Mouse (Mus musculus): Measurements from ENCODE around the gene Egln2.

Egln2 gene

GRCm38 (mm10) chr7:27131387-27131786 is 35.2 kb downstream of the Egln2 start:
- no peak for DNase-seq

GRCm38 (mm10) chr7:27130521-27131370 is 35.9 kb downstream of the Egln2 start:
- no peak for DNase-seq

- no peak for DNase-seq
Observed at GRCm38 (mm10) chr7:27129811-27130210, 36.8 kb downstream of the Egln2 start.

GRCm38 (mm10) chr7:27128946-27129345 is 37.7 kb downstream of the Egln2 start:
- DNase-seq = no peak

- peak; percentile 41 to 62 for DNase-seq
Observed at GRCm38 (mm10) chr7:27128162-27128561, 38.4 kb downstream of the Egln2 start.

GRCm38 (mm10) chr7:27124969-27125368 is 41.6 kb downstream of the Egln2 start:
- DNase-seq = no peak

- no peak for DNase-seq
Observed at GRCm38 (mm10) chr7:27124305-27124832, 42.2 kb downstream of the Egln2 start.

GRCm38 (mm10) chr7:27119676-27120075 is 46.9 kb downstream of the Egln2 start, which contains the start of gene Cyp2f2:
Gene Cyp2f2 (plus strand): TSS chr7:27119909.
- peak; percentile 27 to 29 for DNase-seq

GRCm38 (mm10) chr7:27118033-27118511 is 48.5 kb downstream of the Egln2 start:
- DNase-seq = peak; percentile 48 to 74

- DNase-seq = no peak
Observed at GRCm38 (mm10) chr7:27111987-27112386, 54.6 kb downstream of the Egln2 start.

- DNase-seq = peak in 1 of 2 experiments; percentile 36
Observed at GRCm38 (mm10) chr7:27111038-27111437, 55.6 kb downstream of the Egln2 start.

- DNase-seq = no peak
Observed at GRCm38 (mm10) chr7:27110327-27110726, 56.3 kb downstream of the Egln2 start.

All from lung, postnatal 4 days (tissue).